Mouse (Mus musculus) cerebral cortex, adult 2 months (tissue): ENCODE data around the gene Stom.

Source experiments
- WGBS: fragments of 180-500 bp; shearing (Covaris S2); methylation state at CpG from one replicate; pipeline ENCODE4 v1.1.7; 2018; 5-methylcytosine and 5-hydroxymethylcytosine counted together

Stom gene

DNA sequence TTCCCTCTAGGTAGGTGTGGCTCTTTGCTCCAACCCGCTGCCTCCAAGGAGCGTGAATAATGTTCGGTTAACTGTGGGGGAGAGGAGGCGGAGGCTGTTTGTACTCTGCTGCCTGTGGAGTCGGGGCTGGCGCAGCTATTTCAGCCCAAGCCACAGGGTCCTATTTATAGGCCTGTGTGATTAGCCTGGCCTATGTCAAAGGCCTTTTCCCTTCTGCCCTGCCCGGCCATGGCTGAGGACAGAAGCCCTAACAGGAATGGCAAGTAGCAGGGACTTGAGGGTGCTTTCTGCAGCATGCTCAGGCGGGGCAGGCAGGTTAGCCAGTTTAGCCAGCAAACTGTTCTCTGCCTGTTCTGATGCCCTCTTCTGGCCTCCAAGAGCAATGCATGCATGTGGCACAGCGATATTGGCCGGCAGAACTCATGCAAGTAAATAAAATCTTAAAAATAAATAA is 66.2 kb downstream of the Stom start:
- WGBS = 17% methylated on average over 10 of the region's 10 CpGs

DNA sequence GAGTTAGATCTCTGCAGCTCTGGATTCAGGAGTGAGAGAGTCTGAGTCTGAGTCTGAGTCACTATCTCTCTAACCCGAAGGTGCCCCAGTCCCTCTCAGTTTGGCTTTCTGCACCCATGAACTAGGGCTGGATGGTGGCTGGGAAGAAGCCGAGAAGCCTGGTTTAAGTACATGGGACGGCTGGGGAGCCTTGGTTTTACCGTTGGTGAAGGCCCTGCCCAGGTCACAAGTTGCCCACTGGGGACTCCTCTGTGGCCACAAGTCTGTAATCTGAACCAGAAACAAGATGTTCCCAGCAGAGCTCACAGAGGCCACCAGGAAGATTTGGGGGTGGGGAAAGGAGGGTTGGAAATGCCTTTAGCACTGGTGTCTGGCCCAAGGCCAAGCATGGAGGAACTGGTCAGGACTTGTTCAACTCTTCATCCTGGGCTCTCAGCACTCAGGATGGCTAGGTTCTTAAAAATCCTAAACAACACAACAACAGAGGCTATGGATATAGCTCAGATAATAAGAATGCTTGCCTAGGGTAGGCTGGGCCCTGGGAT is 67.0 kb downstream of the Stom start:
- 84% methylated on average over 4 of the region's 4 CpGs for WGBS

DNA sequence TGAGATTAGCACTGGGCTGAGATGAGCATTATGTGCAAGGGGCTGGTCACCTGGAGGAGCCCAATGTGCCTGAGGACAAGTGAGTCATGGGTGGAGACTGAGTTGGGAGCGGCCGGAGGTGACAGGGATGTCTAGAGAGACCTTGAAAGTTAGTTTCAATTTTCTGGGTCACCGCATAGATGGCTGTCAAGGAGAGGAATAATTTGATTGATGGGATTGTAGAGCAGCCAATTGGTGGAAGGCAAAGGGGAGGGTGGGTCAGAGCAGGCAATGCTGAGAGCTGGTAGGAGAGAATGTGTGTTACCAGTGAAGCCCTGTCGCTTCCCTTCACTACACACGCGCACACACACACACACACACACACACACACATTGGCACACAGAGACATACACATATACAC is 67.6 kb downstream of the Stom start:
- WGBS = 96% methylated on average over 6 of the region's 6 CpGs

DNA sequence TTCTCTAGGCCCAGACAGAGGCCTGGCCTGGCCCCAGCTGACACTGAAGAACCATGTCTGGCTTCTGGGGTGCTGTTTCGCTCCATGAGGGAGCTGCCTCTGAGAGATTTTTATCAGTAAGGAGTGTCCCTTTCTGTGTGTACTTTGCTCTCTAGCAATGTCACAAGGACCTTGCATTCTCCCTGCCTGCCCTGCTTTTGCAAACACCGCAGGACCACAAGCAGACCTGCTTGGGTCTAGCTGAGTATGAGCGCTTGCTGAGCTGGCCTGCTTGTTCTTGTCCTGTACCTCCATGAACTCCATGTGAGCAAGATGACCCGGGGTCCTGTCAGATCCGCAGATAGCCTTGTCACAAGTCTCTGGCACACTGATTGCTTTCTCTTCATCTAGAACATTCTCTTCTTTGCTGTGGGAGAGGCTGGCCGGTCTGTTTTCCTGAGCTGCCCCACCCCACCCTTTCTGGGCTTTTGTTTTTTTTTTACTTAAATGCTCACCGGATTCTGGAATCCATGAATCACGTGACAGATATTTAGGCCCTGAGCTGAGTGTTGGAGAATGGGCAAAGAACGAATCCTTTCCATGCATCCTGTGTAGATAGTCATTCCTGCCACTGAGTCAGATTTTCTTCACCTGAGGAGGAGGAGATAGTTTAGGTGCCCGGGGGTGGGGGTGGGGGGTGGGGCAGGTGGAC is 68.8 kb downstream of the Stom start:
- 83% methylated on average over 10 of the region's 10 CpGs for WGBS

DNA sequence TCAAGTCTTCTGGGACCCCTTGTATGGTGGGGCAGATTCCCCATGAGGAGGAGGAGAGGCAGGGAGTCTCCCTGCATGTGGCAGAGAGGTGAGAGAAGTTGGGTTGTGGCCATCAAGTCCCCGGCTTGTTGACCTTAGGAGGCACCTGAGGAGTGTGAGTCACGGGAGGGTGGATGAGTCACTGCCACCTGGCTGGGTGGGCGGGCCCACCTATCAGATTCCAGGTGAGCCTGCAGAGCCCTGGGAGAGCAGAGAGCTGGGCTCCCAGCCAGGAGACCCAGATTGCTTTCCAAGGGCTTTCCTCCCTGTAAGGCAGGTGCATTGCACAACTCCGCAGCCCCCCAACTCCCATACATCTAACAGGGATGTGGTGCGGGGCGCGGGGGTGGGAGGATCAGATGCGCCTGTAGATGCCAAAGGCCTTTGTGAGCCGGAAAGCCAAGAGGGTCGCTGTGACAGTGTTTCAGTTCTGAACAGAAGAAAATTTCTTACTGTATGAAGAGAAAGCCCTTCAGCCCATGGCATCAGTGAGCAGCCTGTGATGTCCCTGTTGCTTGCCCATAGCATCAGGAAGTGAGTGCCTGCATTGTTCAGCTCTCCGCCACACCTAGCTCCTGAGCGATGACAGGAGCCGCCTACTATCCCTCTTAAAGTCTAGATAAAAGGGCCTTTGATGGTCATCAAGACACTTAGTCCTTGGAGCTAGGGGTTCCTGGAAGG is 69.5 kb downstream of the Stom start:
- WGBS = 83% methylated on average over 13 of the region's 13 CpGs

DNA sequence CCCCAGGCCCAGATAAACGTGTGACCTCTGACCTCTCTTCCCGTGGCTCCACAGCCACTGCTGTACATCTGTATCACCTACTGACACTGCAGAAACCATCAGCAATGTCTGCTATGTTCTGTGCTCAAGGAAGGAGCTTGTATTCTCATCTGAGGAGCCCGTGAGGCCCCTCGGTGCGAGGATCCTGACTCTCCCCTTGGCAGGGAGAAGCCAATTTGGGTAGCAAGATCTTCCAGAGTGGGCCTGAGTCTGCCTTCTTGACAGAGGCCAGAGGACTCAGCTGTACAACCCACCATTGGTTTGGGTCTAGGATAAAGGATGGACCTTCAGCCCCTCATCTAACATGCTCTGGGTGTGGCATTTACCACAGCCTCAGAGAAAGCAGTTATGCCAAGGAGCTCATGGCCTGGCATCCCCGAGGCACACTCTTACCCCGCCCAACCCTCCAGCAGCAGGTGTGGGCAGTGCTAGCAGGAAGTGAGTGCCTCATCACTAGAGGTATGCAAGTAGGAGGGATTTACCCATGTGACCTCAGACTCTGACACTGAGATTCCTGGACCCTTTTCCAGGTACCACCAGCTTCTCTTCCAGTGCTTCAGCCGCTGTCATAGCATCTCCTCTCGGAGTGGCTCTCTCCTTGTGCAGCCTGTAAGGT is 70.4 kb downstream of the Stom start:
- WGBS = 86% methylated on average over 9 of the region's 9 CpGs

DNA sequence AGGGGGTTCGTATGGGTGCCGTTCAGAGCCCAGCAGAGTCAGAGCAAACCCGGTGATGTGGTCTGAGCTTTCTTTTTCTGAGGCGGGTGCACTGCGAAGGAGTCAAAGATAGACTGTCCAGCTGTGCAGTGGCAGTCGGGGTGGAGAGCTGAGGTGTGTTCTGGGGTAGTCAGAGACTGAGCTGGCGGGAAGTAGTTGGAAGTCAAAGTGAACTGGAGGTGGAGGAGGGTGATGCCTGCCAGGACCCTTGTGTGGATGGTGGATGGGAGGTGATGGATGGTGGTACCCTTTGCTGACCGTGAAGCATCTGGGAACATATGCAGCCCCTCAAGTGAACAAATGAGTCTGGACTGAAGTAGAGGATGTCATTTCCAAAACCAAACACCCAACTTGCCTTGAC is 71.0 kb downstream of the Stom start:
- WGBS = 64% methylated on average over 8 of the region's 8 CpGs

DNA sequence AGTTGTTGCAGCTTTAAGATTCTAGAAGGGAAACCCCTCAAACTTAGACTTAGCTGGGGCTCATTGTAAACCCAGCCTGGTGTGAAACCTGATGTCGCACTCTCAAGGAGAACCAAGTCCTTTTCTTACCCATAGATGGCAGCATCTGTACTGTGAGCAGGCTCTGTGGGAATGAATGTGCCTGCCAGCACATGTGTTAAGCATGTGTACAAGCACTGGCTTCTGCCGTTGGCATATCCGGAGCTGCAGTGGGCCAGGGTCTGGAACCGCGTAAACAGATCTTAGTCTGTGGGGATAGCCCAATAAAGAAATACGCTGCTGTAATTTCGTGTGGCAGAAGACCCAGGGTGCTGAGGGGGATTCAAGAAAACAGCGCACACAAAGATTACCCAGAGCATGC is 71.5 kb downstream of the Stom start:
- WGBS = 20% methylated on average over 8 of the region's 8 CpGs

DNA sequence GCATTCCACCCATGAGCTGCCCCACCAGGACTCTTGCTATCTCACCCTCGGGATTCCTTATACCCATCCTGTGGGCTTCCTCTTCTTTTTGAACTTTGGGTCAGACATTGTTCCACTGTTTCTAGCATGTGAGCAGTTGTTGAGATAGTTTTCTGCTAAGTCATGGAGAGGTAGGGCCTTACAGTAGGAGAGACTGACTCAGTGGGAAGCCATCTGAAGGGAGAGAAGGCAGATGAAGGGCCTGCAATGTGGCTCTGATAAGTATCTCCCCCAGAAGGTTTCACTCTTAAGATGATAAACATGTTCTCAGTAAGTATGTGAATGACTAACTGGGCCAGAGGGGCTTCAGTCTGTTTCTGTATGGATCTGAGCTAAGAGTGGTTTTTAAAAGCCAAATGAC is 72.7 kb downstream of the Stom start:
- 86% methylated on average over 1 of the region's 1 CpGs for WGBS
